Mouse (Mus musculus): ENCODE results near the gene Gast. TPM values are rescaled to one million over a fixed set of nuclear protein-coding genes. Genes with fewer than 3 reads are reported as not detected.
"Not testable (repeated sequence)": the region's sequence is repeated elsewhere in the genome, so short reads cannot be mapped to it uniquely, and the experiment has no call there.

Gene Gast
- polyA plus RNA-seq, 1 experiment: 0.09 TPM

GRCm38 (mm10) chr11:100318529-100319451 is 15.4 kb upstream of the Gast start:
- H3K4me3 ChIP-seq (replicated peaks): peak overlapping the region; percentile 89
- H3K4me1 ChIP-seq (ENCODE audit: control insufficient read depth): peaks cover 53% of the 10 kb centered on the region
- peaks cover 29% of the 10 kb centered on the region for H3K36me3 ChIP-seq (ENCODE audit: control insufficient read depth)
- no peaks in the 10 kb centered on the region for H3K9me3 ChIP-seq (ENCODE audit: control insufficient read depth, low read length)
- TF ChIP-seq GATA1 (IDR thresholded peaks at IDR 0.05; ENCODE audit: low read length): no peak
- TF ChIP-seq TAL1 (IDR thresholded peaks at IDR 0.05; ENCODE audit: low read length): no peak
- no peaks in the 10 kb centered on the region for H3K27me3 ChIP-seq (ENCODE audit: control insufficient read depth)

- peaks cover 51% of the 10 kb centered on the region for H3K4me1 ChIP-seq (ENCODE audit: control insufficient read depth)
- H3K9me3 ChIP-seq (ENCODE audit: control insufficient read depth, low read length): no peaks in the 10 kb centered on the region
- peaks cover 29% of the 10 kb centered on the region for H3K36me3 ChIP-seq (ENCODE audit: control insufficient read depth)
- H3K4me3 ChIP-seq (replicated peaks): peak within 1 kb of the TSS; percentile 89
- no peaks in the 10 kb centered on the region for H3K27me3 ChIP-seq (ENCODE audit: control insufficient read depth)
- TF ChIP-seq TAL1 (IDR thresholded peaks at IDR 0.05; ENCODE audit: low read length) (no peak), GATA1 (IDR thresholded peaks at IDR 0.05; ENCODE audit: low read length) (no peak)
Measured at GRCm38 (mm10) chr11:100319492-100320171, 14.6 kb upstream of the Gast start, which contains the start of gene Eif1. Eif1 (plus strand) TSS chr11:100319885.

GRCm38 (mm10) chr11:100320172-100320630 is 14.0 kb upstream of the Gast start:
- peaks cover 29% of the 10 kb centered on the region for H3K36me3 ChIP-seq (ENCODE audit: control insufficient read depth)
- H3K27me3 ChIP-seq (ENCODE audit: control insufficient read depth): no peaks in the 10 kb centered on the region
- H3K4me3 ChIP-seq (replicated peaks): peak overlapping the region; percentile 89
- no peaks in the 10 kb centered on the region for H3K9me3 ChIP-seq (ENCODE audit: control insufficient read depth, low read length)
- no peak for TF ChIP-seq TAL1 (IDR thresholded peaks at IDR 0.05; ENCODE audit: low read length)
- no peak for TF ChIP-seq GATA1 (IDR thresholded peaks at IDR 0.05; ENCODE audit: low read length)
- peaks cover 51% of the 10 kb centered on the region for H3K4me1 ChIP-seq (ENCODE audit: control insufficient read depth)

GRCm38 (mm10) chr11:100320701-100321410 is 13.4 kb upstream of the Gast start:
- not testable (repeated sequence) for H3K9me3 ChIP-seq (ENCODE audit: control insufficient read depth, low read length); H3K27me3 ChIP-seq (ENCODE audit: control insufficient read depth)
- H3K36me3 ChIP-seq (ENCODE audit: control insufficient read depth): peaks cover 29% of the 10 kb centered on the region
- peaks cover 49% of the 10 kb centered on the region for H3K4me1 ChIP-seq (ENCODE audit: control insufficient read depth)
- peak overlapping the region; percentile 89 for H3K4me3 ChIP-seq (replicated peaks)

GRCm38 (mm10) chr11:100321479-100322305 is 12.5 kb upstream of the Gast start:
- H3K36me3 ChIP-seq (ENCODE audit: control insufficient read depth): peaks cover 29% of the 10 kb centered on the region
- not testable (repeated sequence) for H3K9me3 ChIP-seq (ENCODE audit: control insufficient read depth, low read length); H3K27me3 ChIP-seq (ENCODE audit: control insufficient read depth)
- peaks cover 45% of the 10 kb centered on the region for H3K4me1 ChIP-seq (ENCODE audit: control insufficient read depth)
- peak overlapping the region; percentile 34 for H3K4me3 ChIP-seq (replicated peaks)

- TF ChIP-seq TAL1 (IDR thresholded peaks at IDR 0.05; ENCODE audit: low read length) (no peak), GATA1 (IDR thresholded peaks at IDR 0.05; ENCODE audit: low read length) (no peak)
- no peaks in the 10 kb centered on the region for H3K27me3 ChIP-seq (ENCODE audit: control insufficient read depth)
Measured at GRCm38 (mm10) chr11:100322591-100323258, 11.5 kb upstream of the Gast start.

GRCm38 (mm10) chr11:100323578-100323977 is 10.6 kb upstream of the Gast start:
- no peaks in the 10 kb centered on the region for H3K27me3 ChIP-seq (ENCODE audit: control insufficient read depth)
- no peaks in the 10 kb centered on the region for H3K9me3 ChIP-seq (ENCODE audit: control insufficient read depth, low read length)
- H3K36me3 ChIP-seq (ENCODE audit: control insufficient read depth): peaks cover 29% of the 10 kb centered on the region
- H3K4me1 ChIP-seq (ENCODE audit: control insufficient read depth): peaks cover 26% of the 10 kb centered on the region
- H3K4me3 ChIP-seq (replicated peaks): no peak overlapping the region
- TF ChIP-seq TAL1 (IDR thresholded peaks at IDR 0.05; ENCODE audit: low read length) (no peak), GATA1 (IDR thresholded peaks at IDR 0.05; ENCODE audit: low read length) (no peak)

More at GRCm38 (mm10) chr11:100322591-100323258, 11.5 kb upstream of the Gast start:
- no peak overlapping the region for H3K4me3 ChIP-seq (replicated peaks)
- H3K9me3 ChIP-seq (ENCODE audit: control insufficient read depth, low read length): no peaks in the 10 kb centered on the region
- H3K4me1 ChIP-seq (ENCODE audit: control insufficient read depth): peaks cover 34% of the 10 kb centered on the region
- H3K36me3 ChIP-seq (ENCODE audit: control insufficient read depth): peaks cover 29% of the 10 kb centered on the region

- TF ChIP-seq TAL1 (IDR thresholded peaks at IDR 0.05; ENCODE audit: low read length): no peak
- no peak for TF ChIP-seq GATA1 (IDR thresholded peaks at IDR 0.05; ENCODE audit: low read length)
- peaks cover 29% of the 10 kb centered on the region for H3K36me3 ChIP-seq (ENCODE audit: control insufficient read depth)
- no peak overlapping the region for H3K4me3 ChIP-seq (replicated peaks)
- H3K9me3 ChIP-seq (ENCODE audit: control insufficient read depth, low read length): no peaks in the 10 kb centered on the region
- peaks cover under 1% of the 10 kb centered on the region; the same call in 1 of the 2 replicates for H3K27me3 ChIP-seq (ENCODE audit: control insufficient read depth)
- H3K4me1 ChIP-seq (ENCODE audit: control insufficient read depth): peaks cover 17% of the 10 kb centered on the region
Measured at GRCm38 (mm10) chr11:100325062-100325629, 9.1 kb upstream of the Gast start.
